Mouse (Mus musculus): ENCODE measurements around the gene Smtn. TPM values are rescaled to one million over a fixed set of nuclear protein-coding genes. Genes with fewer than 3 reads are reported as not detected.

The Smtn gene
- polyA plus RNA-seq, 1 experiment from 2014 or later, result 109 TPM

- Histone ChIP-seq H3K27ac (ENCODE audit: low read length) (no peak overlapping the region), H3K4me2 (replicated peaks; ENCODE audit: low read depth, low read length) (no peak overlapping the region), H3K9ac (replicated peaks; ENCODE audit: low read depth, low read length) (no peak overlapping the region), H3K9me3 (ENCODE audit: control insufficient read depth, low read depth, low read length) (no peaks in the 10 kb centered on the region), H3K4me3 (ENCODE audit: low read depth, low read length) (no peak overlapping the region), H3K27me3 (ENCODE audit: control insufficient read depth, insufficient read depth, low read length) (no peaks in the 10 kb centered on the region), H3K4me1 (ENCODE audit: control insufficient read depth, insufficient read depth, low read length) (no peaks in the 10 kb centered on the region), H3K36me3 (ENCODE audit: control insufficient read depth, insufficient read depth, low read length) (no peaks in the 10 kb centered on the region)
- ATAC-seq (ENCODE audit: insufficient number of reproducible peaks, insufficient read depth, low FRiP score, low read depth), result no peak
- WGBS, result 47% methylated on average over 3 of the region's 3 CpGs
Observed at GRCm38 (mm10) chr11:3557852-3558251, 17.4 kb upstream of the Smtn start.

- no peak overlapping the region for H3K27ac ChIP-seq (ENCODE audit: low read length)
- 87% methylated on average over 4 of the region's 4 CpGs for WGBS
- no peaks in the 10 kb centered on the region for H3K4me1 ChIP-seq (ENCODE audit: control insufficient read depth, insufficient read depth, low read length)
- H3K4me2 ChIP-seq (replicated peaks; ENCODE audit: low read depth, low read length), result no peak overlapping the region
- H3K4me3 ChIP-seq (ENCODE audit: low read depth, low read length), result no peak overlapping the region
- H3K9me3 ChIP-seq (ENCODE audit: control insufficient read depth, low read depth, low read length), result no peaks in the 10 kb centered on the region
- no peaks in the 10 kb centered on the region for H3K27me3 ChIP-seq (ENCODE audit: control insufficient read depth, insufficient read depth, low read length)
- no peak overlapping the region for H3K9ac ChIP-seq (replicated peaks; ENCODE audit: low read depth, low read length)
- no peaks in the 10 kb centered on the region for H3K36me3 ChIP-seq (ENCODE audit: control insufficient read depth, insufficient read depth, low read length)
- no peak for ATAC-seq (ENCODE audit: insufficient number of reproducible peaks, insufficient read depth, low FRiP score, low read depth)
Observed at GRCm38 (mm10) chr11:3554976-3555375, 14.6 kb upstream of the Smtn start.

GRCm38 (mm10) chr11:3549791-3550190, 9.4 kb upstream of the Smtn start:
- Histone ChIP-seq H3K9me3 (ENCODE audit: control insufficient read depth, low read depth, low read length) (no peaks in the 10 kb centered on the region), H3K4me2 (replicated peaks; ENCODE audit: low read depth, low read length) (no peak overlapping the region), H3K36me3 (ENCODE audit: control insufficient read depth, insufficient read depth, low read length) (no peaks in the 10 kb centered on the region), H3K4me1 (ENCODE audit: control insufficient read depth, insufficient read depth, low read length) (no peaks in the 10 kb centered on the region), H3K27me3 (ENCODE audit: control insufficient read depth, insufficient read depth, low read length) (no peaks in the 10 kb centered on the region), H3K9ac (replicated peaks; ENCODE audit: low read depth, low read length) (no peak overlapping the region), H3K27ac (ENCODE audit: low read length) (no peak overlapping the region), H3K4me3 (ENCODE audit: low read depth, low read length) (no peak overlapping the region)
- ATAC-seq (ENCODE audit: insufficient number of reproducible peaks, insufficient read depth, low FRiP score, low read depth), result no peak
- WGBS, result 80% methylated on average over 5 of the region's 5 CpGs

DNA sequence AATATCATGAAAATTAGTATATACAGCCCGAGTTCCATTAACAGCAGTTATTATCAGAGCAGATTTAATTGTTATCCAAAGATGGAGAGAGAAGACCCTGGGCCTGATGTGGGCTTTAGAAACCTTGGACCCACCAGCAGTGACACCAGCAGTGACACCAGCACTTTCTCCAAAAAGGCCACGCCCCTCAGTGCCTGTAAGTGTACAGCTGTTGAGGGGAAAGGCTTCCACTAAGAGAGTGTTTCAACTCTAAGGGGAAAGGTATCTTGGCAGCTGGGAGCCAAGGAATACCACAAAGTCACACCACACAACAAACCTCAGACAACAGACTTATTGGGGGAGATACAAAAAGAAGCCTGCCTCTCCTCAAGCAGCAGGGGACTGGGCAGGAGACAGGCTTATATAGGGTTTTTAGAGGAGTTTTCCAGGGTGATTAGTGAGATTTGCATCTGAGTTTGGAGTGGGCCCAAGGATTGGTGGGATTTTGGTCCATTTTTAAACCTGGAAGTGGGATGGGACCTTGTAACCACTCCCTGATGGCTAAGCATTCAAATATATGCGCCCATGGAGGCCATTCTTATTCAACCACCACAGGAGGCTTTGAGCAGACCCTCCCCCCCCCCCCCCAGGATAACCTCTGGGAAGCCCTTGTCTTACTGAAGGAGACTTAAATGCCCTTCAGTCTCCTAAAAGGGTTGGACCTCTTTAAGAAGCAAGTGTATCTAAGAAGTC, 8.3 kb upstream of the Smtn start:
- 54% methylated on average over 3 of the region's 3 CpGs for WGBS

GRCm38 (mm10) chr11:3547969-3548368, 7.6 kb upstream of the Smtn start:
- H3K4me3 ChIP-seq (ENCODE audit: low read depth, low read length), result no peak overlapping the region

More for the DNA sequence above, 8.3 kb upstream of the Smtn start:
- Histone ChIP-seq H3K4me2 (replicated peaks; ENCODE audit: low read depth, low read length) (no peak overlapping the region), H3K9ac (replicated peaks; ENCODE audit: low read depth, low read length) (no peak overlapping the region), H3K27ac (ENCODE audit: low read length) (no peak overlapping the region), H3K4me3 (ENCODE audit: low read depth, low read length) (no peak overlapping the region), H3K4me1 (ENCODE audit: control insufficient read depth, insufficient read depth, low read length) (no peaks in the 10 kb centered on the region), H3K36me3 (ENCODE audit: control insufficient read depth, insufficient read depth, low read length) (no peaks in the 10 kb centered on the region), H3K9me3 (ENCODE audit: control insufficient read depth, low read depth, low read length) (no peaks in the 10 kb centered on the region), H3K27me3 (ENCODE audit: control insufficient read depth, insufficient read depth, low read length) (no peaks in the 10 kb centered on the region)
- no peak for ATAC-seq (ENCODE audit: insufficient number of reproducible peaks, insufficient read depth, low FRiP score, low read depth)

DNA sequence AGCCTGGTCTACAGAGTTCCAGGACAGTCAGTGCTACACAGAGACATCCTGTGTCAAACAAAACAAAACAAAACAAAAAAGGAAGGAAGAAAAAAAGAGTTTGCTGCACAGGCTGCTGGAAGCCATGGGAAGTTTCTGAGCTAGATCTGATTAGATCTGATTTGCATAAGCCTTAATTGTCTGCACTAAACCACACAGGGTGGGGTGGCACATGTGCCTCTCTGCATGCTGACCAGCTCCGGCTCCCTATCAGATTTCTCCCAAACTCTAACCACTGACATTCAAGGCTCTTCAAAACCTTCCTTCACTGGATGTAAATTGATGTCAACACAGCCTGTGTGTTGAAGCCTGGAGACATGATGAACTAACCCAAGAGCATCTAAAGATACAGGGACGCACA, 6.6 kb upstream of the Smtn start:
- Histone ChIP-seq H3K9ac (replicated peaks; ENCODE audit: low read depth, low read length) (no peak overlapping the region), H3K4me1 (ENCODE audit: control insufficient read depth, insufficient read depth, low read length) (no peaks in the 10 kb centered on the region), H3K27ac (ENCODE audit: low read length) (no peak overlapping the region), H3K9me3 (ENCODE audit: control insufficient read depth, low read depth, low read length) (no peaks in the 10 kb centered on the region), H3K4me3 (ENCODE audit: low read depth, low read length) (no peak overlapping the region), H3K27me3 (ENCODE audit: control insufficient read depth, insufficient read depth, low read length) (no peaks in the 10 kb centered on the region), H3K4me2 (replicated peaks; ENCODE audit: low read depth, low read length) (no peak overlapping the region), H3K36me3 (ENCODE audit: control insufficient read depth, insufficient read depth, low read length) (no peaks in the 10 kb centered on the region)
- WGBS, result 84% methylated on average over 2 of the region's 2 CpGs
- ATAC-seq (ENCODE audit: insufficient number of reproducible peaks, insufficient read depth, low FRiP score, low read depth), result no peak

More at GRCm38 (mm10) chr11:3547969-3548368, 7.6 kb upstream of the Smtn start:
- no peaks in the 10 kb centered on the region for H3K4me1 ChIP-seq (ENCODE audit: control insufficient read depth, insufficient read depth, low read length)
- H3K27ac ChIP-seq (ENCODE audit: low read length), result no peak overlapping the region
- WGBS, result 47% methylated on average over 6 of the region's 6 CpGs
- H3K36me3 ChIP-seq (ENCODE audit: control insufficient read depth, insufficient read depth, low read length), result no peaks in the 10 kb centered on the region
- no peak for ATAC-seq (ENCODE audit: insufficient number of reproducible peaks, insufficient read depth, low FRiP score, low read depth)
- H3K27me3 ChIP-seq (ENCODE audit: control insufficient read depth, insufficient read depth, low read length), result no peaks in the 10 kb centered on the region
- H3K9me3 ChIP-seq (ENCODE audit: control insufficient read depth, low read depth, low read length), result no peaks in the 10 kb centered on the region
- no peak overlapping the region for H3K4me2 ChIP-seq (replicated peaks; ENCODE audit: low read depth, low read length)
- no peak overlapping the region for H3K9ac ChIP-seq (replicated peaks; ENCODE audit: low read depth, low read length)

GRCm38 (mm10) chr11:3546242-3546562, 5.8 kb upstream of the Smtn start:
- Histone ChIP-seq H3K4me2 (replicated peaks; ENCODE audit: low read depth, low read length) (no peak overlapping the region), H3K4me3 (ENCODE audit: low read depth, low read length) (no peak overlapping the region), H3K27ac (ENCODE audit: low read length) (peak overlapping the region; percentile 23; the same call in 1 of the 2 replicates), H3K4me1 (ENCODE audit: control insufficient read depth, insufficient read depth, low read length) (no peaks in the 10 kb centered on the region), H3K9ac (replicated peaks; ENCODE audit: low read depth, low read length) (no peak overlapping the region), H3K36me3 (ENCODE audit: control insufficient read depth, insufficient read depth, low read length) (no peaks in the 10 kb centered on the region), H3K9me3 (ENCODE audit: control insufficient read depth, low read depth, low read length) (no peaks in the 10 kb centered on the region), H3K27me3 (ENCODE audit: control insufficient read depth, insufficient read depth, low read length) (no peaks in the 10 kb centered on the region)
- no peak for ATAC-seq (ENCODE audit: insufficient number of reproducible peaks, insufficient read depth, low FRiP score, low read depth)
- 32% methylated on average over 1 of the region's 1 CpGs for WGBS

DNA sequence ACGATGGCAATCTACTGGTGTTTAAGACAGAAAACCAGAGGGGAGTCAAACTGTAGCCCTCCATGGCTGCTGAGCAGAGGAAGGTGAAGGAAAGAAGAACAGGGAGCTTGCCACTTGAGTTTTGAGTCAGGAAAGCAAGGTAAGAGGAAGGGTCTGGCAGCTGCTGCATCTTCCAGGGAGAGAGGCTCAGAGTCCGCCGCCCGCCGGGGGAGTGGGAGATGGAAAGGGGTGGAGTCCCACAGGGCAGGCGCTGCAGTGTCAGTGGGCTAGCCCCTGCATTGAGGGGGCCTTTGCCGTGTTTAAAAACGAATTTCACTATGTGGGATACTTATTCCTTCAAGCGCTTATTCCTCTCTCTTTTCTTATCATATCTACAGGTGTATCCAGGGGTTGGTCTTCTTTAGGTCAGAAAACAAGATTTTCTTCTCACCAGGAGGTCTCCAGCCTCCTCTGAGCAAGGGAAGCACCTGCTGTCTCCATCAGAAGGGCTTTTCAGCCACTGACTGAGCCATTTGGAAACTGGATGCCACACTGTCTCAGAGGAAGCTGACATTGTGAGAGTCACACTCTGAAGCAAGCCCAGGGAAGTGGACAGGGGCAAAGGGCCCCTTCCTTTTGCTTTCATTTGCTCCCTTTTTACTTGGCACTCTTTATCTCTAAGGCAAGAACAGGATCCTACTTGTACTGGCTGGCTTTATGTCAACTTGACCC, 5.3 kb upstream of the Smtn start:
- no peak overlapping the region for H3K9ac ChIP-seq (replicated peaks; ENCODE audit: low read depth, low read length)
- peak overlapping the region; percentile 23; the same call in 1 of the 2 replicates for H3K27ac ChIP-seq (ENCODE audit: low read length)
- 15% methylated on average over 9 of the region's 9 CpGs for WGBS
- H3K4me3 ChIP-seq (ENCODE audit: low read depth, low read length), result no peak overlapping the region
- no peaks in the 10 kb centered on the region for H3K27me3 ChIP-seq (ENCODE audit: control insufficient read depth, insufficient read depth, low read length)
- H3K9me3 ChIP-seq (ENCODE audit: control insufficient read depth, low read depth, low read length), result no peaks in the 10 kb centered on the region
- H3K36me3 ChIP-seq (ENCODE audit: control insufficient read depth, insufficient read depth, low read length), result no peaks in the 10 kb centered on the region
- no peak for ATAC-seq (ENCODE audit: insufficient number of reproducible peaks, insufficient read depth, low FRiP score, low read depth)
- H3K4me2 ChIP-seq (replicated peaks; ENCODE audit: low read depth, low read length), result no peak overlapping the region
- no peaks in the 10 kb centered on the region for H3K4me1 ChIP-seq (ENCODE audit: control insufficient read depth, insufficient read depth, low read length)
